Mouse (Mus musculus): Measurements from ENCODE around the gene Dda1.

Dda1 gene

DNA sequence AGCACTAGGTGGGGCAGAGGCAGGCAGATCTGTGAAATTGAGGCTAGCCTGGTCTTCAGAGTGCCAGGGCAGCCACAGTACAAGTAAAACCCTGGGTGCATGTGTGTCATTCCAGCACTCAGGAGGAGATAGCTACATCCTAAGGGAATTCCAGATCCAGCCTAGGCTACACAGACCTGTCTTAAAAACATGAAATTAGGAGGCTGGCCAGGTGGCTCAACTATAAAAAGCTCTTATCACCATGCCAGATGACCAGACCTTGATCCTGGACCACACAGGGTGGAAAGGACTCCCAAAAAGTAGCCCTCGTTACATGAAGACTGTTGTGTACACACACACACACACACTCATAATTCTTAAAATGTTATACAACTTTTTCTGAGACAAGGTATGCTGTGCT is 998 bp upstream of the Dda1 start:
- no peak for DNase-seq (ENCODE audit: low read depth, low spot score)

GRCm38 (mm10) chr8:71469411-71469810 is 412 bp downstream of the Dda1 start:
- peak; percentile 81 for DNase-seq (ENCODE audit: low read depth, low spot score)

GRCm38 (mm10) chr8:71470146-71470912 is 1.3 kb downstream of the Dda1 start:
- DNase-seq (ENCODE audit: low read depth, low spot score) = no peak

DNA sequence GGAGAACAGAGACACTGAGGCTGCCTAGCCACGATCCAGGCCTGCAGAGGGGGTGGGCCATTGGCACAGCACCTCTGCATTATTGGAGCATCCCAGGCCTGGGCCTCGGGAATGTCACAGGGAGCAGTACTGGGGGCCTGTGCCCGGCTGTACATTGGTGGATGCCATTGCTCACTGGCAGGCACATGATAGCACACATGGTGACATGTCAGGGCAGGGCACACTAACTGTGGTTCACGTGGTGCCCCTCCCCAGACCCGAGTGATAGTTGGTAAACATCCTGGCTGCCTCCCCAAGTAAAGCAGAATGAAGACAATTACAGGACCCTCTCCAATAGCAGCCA is 1.9 kb downstream of the Dda1 start:
- no peak for DNase-seq (ENCODE audit: low read depth, low spot score)

DNA sequence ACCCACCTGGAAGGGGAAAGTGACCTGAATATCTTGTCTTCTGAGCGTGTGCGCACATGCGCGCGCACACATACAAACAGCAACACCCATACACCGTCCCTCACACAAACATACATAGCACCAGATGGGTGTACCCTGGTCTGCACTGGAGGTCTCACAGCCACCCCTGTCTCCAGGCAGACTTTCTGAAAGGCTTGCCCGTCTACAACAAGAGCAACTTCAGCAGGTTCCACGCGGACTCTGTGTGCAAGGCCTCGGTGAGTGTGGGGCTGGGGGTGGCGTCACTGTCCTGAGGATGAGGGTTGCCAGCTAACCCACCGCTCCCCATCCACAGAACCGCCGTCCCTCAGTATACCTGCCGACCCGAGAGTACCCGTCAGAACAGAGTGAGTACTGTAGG is 2.9 kb downstream of the Dda1 start:
- DNase-seq (ENCODE audit: low read depth, low spot score) = no peak

DNA sequence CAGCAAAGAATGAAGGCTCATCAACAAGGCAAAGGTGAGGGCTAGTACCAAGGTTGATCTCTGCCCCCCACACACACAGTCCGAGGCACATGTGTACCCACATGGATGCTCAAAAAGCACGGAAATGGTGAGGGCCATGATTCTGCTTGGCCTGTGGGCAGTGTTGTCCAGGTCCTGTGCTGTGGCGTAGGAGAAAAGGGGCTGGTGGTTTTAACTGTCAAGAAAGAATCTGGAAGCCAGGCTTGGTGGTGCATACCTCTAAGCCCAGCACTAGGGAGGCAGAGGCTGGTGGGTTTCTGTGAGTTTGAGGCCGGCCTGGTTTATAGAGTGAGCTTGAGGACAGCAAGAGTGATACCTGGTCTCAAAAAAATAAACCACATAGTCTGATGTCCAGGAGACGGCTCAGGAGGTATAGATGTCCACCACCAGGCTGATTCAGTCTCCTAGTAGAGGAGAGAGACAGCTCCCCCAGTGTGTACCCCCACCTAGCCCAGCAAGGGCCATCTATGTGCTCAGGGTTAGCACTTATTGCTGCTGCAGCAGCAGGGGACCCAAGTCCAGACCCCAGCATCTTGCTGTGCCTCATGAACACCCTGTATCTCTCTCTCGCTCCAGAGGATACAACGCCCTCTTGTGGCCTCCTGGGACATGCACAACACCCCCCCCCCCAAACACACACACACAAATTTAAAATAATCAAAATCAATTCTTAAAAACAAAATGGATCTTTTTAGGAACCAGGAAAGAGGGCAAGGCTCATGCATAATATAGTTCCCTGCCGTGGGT is 3.8 kb downstream of the Dda1 start:
- DNase-seq (ENCODE audit: low read depth, low spot score) = no peak

DNA sequence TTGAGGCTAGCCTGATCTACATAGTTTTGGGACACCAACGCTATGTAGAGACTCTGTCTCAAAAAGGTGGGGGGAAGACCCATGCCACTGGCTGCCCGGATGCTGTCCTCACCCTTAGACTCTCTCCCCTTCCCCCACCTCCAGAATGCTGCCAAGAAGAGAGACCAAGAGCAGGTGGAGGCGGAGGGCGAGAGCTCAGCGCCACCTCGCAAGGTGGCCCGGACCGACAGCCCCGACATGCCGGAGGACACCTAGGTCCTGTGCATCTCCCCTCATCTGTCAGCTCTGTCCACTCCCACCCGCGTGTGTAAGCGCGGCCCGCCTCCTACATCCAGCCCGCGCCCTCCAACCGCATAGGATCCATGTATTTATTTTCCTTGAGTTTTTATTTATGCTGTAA is 5.3 kb downstream of the Dda1 start:
- DNase-seq (ENCODE audit: low read depth, low spot score) = no peak

DNA sequence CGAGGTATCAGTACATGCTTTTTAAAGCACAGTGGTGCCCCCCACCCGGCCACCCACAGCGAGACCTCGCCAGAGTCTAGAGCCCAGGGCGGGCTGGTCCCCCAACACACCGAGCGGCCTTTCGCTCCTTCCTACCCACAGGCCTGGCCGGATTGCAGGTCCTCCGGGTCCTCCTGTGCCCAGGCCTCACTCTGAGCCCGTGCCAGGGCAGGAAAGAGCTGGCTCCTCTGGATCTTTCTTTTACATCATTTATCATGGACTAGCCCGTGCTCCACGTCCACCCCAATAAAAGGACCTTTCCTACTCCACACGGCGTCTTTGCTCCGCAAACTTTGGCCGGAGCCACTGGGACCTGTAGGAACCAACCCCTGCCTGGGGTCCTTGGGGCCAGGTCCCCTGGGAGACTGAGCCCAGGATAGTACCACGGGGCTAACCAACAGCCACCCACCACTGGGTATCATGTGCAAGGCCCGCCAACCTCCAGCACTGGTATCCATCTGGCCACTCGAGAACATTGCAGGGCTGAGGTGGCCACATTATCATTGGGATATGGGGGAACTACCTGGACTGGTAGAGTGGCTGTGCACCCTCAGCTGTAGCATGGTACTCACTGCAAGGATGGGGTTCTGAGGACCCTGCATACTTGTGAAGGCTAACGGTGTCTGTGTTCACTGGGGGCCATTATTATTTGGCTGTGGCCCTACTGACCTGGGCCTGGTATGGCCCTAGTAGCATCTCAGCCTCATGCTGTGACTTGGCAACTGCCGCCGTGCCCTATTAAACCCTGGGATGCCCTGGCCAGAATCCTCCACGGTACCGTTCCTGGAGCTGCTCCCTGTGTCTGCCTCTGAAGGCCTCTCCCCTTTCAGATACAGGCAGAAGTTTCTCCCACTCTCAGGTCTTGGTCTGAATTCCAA is 6.0 kb downstream of the Dda1 start:
- no peak for DNase-seq (ENCODE audit: low read depth, low spot score)

DNA sequence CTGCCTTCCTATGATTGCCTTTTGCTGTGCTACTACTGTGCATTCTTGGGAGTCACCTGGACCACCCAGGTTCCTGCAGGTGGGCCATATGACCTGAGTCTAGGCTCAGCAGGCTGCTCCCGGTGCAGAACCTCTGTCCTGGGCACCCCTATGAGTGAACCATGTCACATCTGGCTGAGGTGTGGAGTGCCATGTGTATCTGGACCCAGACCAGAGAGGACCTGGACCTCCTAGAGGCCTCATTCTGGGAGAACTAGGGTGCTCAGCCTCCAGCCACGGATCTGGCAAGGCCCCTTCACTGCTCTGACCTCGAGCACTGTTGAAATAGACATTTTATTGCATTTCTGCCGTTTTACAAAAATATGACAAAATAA is 6.7 kb downstream of the Dda1 start:
- no peak for DNase-seq (ENCODE audit: low read depth, low spot score)

DNA sequence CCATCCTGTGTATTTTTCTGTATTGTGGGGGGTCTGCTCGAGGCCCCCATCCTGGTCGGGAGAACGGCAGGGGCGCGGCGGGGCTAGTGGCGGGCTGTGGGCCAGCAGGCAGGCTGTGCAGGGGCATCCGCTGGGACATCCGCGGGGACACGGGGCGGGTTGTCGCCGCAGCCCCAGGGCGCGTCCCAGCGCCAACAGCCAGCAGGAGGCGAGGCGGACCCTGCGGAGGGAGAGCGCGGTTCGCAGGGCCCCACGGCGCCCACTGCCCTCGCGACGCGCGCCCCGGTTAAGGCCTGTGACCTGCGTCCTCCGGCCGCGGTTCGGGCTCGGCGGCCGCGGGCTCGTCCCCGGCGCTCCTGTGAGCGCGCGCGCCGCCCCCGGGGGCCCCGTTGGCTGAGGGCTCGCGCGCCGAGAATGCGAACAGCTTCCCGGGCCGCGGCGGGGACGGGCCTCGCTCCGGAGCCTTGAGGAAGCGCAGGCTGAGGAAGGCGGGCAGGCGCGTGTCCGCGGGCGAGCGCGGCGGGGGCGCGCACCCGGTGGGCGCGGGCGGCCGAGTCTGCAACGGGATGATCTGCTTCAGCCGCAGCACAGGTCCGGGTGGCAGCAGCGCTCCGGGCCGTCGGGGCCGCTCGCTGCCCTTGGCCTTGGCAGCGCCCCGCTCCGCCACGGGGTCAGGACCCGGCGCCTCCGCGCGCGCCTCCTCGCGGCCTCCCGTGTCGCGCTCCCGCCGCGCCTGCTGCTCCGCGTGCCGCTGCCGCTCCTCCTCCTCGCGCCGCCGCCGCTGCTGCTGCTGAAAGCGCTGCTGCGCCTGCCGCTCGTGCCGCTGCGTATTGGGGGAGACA is 7.3 kb downstream of the Dda1 start:
- DNase-seq (ENCODE audit: low read depth, low spot score) = no peak

- DNase-seq (ENCODE audit: low read depth, low spot score) = peak; percentile 89
Observed at GRCm38 (mm10) chr8:71477196-71477845, 8.3 kb downstream of the Dda1 start.

DNA sequence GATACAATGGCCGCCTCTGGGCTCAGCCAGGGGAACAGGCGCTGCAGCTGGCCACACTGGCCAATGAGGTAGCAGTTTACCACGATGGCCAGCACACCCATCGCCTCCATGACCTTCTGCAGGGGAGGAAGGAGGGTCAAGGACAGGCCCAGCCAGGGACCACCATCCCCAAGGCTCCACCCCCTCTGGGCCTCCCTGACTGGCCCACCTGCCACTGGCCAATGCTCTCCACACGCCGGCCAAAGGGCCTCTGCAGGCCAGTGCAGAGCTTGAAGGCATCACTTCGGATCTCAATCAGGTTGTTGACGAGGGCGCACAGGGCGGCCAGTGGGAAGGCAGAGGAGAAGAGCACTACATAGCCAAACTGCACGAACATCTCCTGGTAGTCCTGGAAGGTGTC is 9.9 kb downstream of the Dda1 start:
- DNase-seq (ENCODE audit: low read depth, low spot score) = no peak

DNA sequence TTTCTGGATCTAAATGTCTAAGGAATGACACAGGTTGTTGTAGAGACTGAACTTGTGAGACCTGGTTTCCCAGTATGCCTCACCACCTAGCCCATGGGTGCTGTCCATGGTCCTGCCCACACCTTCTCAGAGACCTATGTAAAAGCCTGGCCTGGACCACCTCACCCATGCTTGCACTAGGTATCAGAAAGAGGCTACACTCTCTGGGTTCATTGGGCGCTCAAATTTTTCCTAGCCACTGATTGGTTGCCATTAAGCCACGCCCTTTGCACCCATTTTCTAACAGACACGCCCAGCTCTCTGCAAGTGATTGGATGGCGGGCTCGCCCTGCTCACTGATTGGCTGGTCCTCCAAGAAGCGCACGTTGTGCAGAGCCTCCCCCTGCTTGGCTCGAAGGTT is 14.9 kb downstream of the Dda1 start:
- DNase-seq (ENCODE audit: low read depth, low spot score) = peak; percentile 99

DNA sequence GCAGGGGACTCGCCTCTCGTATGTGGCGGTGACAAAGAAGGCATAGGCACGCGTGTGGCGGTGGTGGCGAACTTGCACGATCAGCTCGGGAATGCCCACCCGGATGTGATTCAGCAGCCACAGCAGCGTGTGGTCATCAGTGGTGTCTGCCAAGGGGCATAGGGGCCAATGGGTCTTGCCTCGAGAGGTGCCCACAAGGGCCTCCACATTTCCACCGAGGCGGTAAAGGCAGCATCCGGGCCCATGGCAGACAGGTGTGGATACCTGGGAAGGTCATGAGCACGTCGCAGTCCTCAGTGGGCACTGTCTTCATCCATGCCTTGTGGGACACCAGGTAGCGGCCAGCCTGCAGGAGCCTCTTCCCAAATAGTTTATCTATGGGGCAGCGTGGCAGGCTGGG is 15.7 kb downstream of the Dda1 start:
- DNase-seq (ENCODE audit: low read depth, low spot score) = no peak

DNA sequence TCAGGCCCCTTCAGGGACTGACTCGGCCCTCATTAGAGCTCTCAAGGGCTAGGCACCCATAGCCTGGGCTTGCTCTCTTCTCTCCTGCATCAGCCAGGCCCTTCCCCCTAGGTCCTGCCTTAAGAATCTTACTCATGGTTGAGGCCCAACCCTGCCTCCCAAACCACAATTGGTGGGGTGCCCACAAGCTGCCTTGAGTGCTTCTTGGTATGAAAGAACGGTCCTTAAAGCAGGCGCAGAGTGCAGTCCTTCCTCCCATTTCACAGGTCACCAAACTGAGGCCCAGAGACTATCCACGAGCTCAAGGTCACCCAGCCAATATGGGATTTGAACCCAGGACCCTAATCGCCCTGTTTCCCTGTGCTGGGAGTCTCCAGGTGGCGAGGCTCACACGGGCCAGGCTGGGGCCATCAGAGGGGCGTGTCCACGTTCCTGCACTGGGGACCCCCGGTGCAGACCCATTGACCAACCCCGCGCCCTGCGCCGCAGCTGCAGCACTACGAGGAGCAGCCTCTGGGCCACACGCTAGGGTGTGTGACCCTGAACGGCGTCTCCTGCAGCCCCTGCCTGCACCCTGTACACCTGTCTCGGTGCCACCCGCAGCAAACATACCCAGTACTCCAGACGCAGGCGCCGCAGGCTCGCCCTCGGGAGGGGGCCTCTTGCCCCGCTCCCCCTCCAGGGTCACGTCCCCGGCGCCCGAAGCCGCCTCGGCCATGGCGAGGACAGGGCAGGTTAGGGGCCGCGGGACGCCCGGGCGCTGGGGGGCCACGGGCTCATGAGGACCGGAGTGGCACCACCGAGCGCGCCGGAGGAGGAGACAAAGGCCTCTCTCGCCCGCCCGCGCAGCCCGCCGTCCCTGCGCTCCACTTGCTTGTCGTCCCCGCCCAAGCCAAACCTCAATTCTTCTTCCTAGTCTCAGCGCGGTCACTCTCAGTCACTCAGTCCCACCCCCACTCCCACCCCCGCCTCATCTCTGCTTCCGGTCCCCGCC is 16.4 kb downstream of the Dda1 start, which contains the start of gene Ano8:
Gene Ano8 (minus strand): TSS at position 822 of the 994 bp plus-strand sequence.
- peak; percentile 91 for DNase-seq (ENCODE audit: low read depth, low spot score)

- peak; percentile 81 for DNase-seq (ENCODE audit: low read depth, low spot score)
Observed at GRCm38 (mm10) chr8:71486136-71486529, 17.1 kb downstream of the Dda1 start.

GRCm38 (mm10) chr8:71487691-71488445 is 18.9 kb downstream of the Dda1 start, which contains the start of gene Gtpbp3:
TSS of gene Gtpbp3 (plus strand) at chr8:71488103.
- peak; percentile 77 for DNase-seq (ENCODE audit: low read depth, low spot score)

DNA sequence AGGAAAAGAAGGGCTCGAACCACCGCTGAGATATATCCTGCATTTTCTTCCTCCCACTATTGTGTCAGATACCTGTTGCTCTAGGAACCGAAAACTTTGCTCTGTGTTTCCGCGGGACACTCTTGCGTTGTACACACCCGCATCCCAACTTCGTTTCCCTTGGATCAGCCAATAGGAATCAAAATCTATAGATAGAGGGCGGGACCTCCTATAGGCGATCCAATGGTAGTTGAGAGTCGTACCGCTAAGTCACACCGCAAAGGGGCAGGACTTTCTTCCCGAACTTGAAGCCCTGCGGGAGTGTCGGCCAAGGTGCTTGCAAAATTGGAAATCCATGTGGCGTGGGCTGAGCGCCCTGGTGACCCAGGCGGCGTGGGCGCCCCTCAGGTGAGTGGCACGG is 19.5 kb downstream of the Dda1 start:
- peak; percentile 99 for DNase-seq (ENCODE audit: low read depth, low spot score)

DNA sequence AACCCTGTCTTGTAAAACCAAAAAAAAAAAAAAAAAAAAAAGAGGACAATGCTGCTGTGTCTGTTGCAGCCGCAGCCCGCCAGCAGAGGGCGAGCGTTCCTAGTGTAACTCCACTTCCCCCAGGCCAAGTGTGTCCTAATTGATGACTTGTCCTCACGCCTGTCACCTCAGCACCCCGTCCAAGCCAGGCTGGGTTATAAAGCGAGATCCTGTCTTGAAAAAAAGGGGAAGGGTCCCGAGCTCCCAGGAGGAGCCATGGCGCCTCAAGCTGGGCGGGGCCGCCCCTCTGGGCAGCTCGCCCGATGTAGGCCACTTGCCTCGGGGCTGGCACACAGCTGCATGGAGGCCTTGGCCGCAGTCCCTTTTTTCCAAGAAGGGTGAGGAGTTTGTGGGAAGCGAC is 26.0 kb downstream of the Dda1 start:
- peak; percentile 79 for DNase-seq (ENCODE audit: low read depth, low spot score)

Data from R1 (cell line).